Mouse (Mus musculus) gastrocnemius, adult 2 months (tissue): ENCODE measurements around the gene Noct. TPM values are rescaled to one million over a fixed set of nuclear protein-coding genes. Genes with fewer than 3 reads are reported as not detected.
A peak's percentile ranks its signal among the peaks of the same experiment; 100 is the strongest.
"Not testable (repeated sequence)": the region's sequence is repeated elsewhere in the genome, so short reads cannot be mapped to it uniquely, and the experiment has no call there.

Experiments used
- DNase-seq: peaks from one replicate; pipeline ENCODE4 v3.0.0; 2022
- H3K27ac ChIP-seq: fragments of 200-600 bp; 2 replicates; pipeline ENCODE4 v1.8.1; 2022; ENCODE audit warnings: mild to moderate bottlenecking
- H3K4me3 ChIP-seq: fragments of 200-600 bp; 2 replicates; pipeline ENCODE4 v1.8.1; 2022; ENCODE audit warnings: mild to moderate bottlenecking, moderate library complexity
- CTCF ChIP-seq: fragments of 200-600 bp; IDR thresholded peaks from 2 replicates; pipeline ENCODE4 v1.8.1; 2022; ENCODE audit warnings: antibody characterized with exemption, mild to moderate bottlenecking, moderate library complexity
- intact Hi-C: fragments of 180-260 bp; cut with DNase I; formaldehyde crosslinking; loops from one replicate; pipeline ENCODE4 v1.15.1; 2025
- total RNA-seq, 2 experiments: library from RNA; stranded (reverse); gene quantifications; 2 replicates each; pipeline ENCODE4 v1.2.3; 2021

The Noct gene
- total RNA-seq, 2 experiments from 2014 or later = 23.7 to 34.3 TPM

DNA sequence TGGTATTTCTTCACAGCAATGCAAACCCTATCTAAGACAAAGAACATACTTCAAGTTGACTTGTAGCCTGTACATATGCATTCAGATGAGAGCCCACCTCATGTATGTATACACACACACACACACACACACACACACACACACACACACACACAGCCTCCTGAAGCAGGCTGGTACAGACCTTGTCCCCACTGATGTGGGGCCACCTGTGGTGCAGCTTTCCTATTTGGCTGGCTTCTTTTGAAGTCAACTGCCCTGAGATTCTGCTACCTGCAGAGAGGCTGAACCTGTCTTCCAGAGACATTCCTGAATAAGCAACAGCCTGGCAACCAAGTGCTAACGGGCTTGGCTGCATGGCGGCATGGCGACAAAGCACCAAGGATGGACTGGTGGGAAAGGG lies 13.8 kb upstream of the Noct start:
- H3K27ac ChIP-seq = no peak overlapping the region
- no peak overlapping the region for H3K4me3 ChIP-seq
- no peak for DNase-seq
- TF ChIP-seq CTCF = no peak
- intact Hi-C loops = no loop called here

DNA sequence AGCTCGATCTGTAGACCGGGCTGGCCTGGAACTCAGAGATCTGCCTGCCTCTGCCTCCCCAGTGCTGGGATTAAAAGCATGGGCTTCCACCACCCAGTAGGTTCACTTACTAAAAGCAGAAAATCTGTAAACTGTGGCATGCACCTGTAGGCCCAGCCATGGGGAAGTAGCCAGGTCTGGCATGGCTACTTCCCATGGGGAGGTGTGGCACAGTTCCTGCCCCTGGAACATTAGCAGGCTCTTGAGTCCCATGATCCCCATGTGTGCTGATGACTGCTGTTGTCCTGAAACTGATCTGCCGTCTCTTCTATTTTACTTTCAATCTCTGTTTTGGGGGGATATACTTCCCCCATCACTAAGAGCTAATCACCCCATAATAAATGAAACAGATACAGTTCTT lies 11.1 kb upstream of the Noct start:
- peak overlapping the region; percentile 3; the same call in 1 of the 2 replicates for H3K27ac ChIP-seq

GRCm38 (mm10) chr3:51215681-51216080 lies 8.6 kb upstream of the Noct start:
- no peak overlapping the region for H3K27ac ChIP-seq
- no peak overlapping the region for H3K4me3 ChIP-seq
- no peak for DNase-seq
- TF ChIP-seq CTCF = no peak
- intact Hi-C loops = no loop called here

More for the DNA sequence above, 11.1 kb upstream of the Noct start:
- intact Hi-C loops = no loop called here
- TF ChIP-seq CTCF = no peak
- no peak overlapping the region for H3K4me3 ChIP-seq
- no peak for DNase-seq

DNA sequence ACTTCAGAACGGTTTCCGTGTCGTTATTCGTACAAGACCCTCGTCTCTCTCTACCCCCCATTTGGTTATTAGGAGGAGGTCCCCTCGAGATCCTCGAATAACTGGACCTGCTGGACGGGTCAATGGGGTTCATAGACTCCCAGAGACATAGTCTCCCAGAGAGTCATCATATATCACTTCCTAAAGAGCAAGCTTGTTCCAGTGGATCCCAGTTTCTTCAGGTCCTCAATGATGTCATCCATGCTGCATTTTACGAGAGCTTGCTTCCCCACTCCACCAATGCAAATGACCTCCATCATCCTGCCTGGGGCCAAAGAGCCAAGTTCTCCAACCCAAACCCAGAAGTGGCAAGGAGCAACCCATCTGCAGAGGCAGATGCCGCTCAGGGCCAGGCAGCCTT lies 7.9 kb upstream of the Noct start:
- H3K4me3 ChIP-seq, DNase-seq, intact Hi-C loops, H3K27ac ChIP-seq: not testable (repeated sequence)

DNA sequence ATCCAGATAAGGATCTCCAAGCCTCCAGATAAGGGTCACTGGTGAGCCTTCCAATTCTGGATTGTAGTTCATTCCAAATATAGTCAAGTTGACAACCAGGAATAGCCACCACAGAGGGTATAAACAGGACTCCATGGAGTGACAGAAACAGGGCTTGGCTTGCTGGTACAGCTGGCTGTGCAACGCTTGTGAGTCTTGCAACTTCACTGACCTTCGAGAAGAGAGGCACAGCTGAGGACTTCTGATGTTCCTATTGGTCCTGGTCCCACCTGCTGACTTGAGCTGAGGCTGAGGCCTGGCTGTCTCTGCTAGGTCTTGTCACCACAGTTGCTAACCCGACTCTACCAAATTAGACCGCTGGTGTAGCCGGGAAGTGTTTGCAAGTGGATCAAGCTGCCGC lies 5.9 kb upstream of the Noct start:
- H3K4me3 ChIP-seq, intact Hi-C loops, H3K27ac ChIP-seq, DNase-seq: not testable (repeated sequence)

DNA sequence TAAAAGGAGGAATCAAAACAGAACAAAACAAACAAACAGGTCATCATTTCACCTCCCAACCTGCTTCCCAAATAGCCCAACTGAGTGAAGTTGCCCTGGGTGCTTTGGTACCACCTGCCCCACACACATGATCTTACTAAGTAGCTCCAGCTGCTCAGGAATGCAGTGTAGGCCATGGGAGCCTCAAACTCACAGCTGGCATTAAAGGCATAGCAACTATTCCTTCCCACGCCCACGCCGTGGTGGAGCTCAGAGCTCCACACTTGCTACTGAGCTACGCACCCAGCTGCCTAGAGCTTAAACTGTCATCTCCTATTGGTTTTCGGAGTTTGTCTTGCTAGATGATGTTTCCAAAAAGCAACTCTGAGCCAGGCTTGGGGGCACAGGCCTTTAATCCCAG lies 5.0 kb upstream of the Noct start:
- no peak overlapping the region for H3K27ac ChIP-seq
- no peak overlapping the region for H3K4me3 ChIP-seq
- no peak for TF ChIP-seq CTCF
- intact Hi-C loops = no loop called here
- DNase-seq = no peak

DNA sequence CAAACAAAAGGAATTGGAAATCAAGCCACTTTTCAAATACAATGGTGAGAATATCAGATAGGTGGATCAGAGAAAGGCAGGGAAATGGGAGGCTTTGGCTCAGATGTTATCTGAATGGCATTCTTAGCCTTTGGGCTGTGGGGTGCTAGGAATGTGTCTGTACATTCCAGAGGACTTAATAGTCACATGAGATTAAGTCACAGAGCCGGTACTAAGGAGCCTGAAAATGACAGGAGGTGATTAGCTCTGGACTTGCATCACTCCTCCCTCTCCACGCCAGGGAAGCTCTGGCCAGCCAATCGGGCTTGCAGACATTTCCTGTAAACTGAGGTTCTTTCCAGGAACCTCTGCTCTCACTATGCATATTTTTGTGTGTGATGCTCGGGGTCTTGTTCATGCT lies 3.4 kb upstream of the Noct start:
- no peak overlapping the region for H3K4me3 ChIP-seq
- DNase-seq = no peak
- no peak overlapping the region for H3K27ac ChIP-seq
- TF ChIP-seq CTCF = no peak
- intact Hi-C loops = loop anchor here (2.0 kb wide), 1 partner anchor 18 kb away; no protein-coding TSS in a partner anchor

GRCm38 (mm10) chr3:51221847-51222246 lies 2.4 kb upstream of the Noct start:
- no peak for TF ChIP-seq CTCF
- no peak overlapping the region for H3K4me3 ChIP-seq
- H3K27ac ChIP-seq = no peak overlapping the region
- intact Hi-C loops = loop anchor here (2.0 kb wide), 1 partner anchor 19 kb away; no protein-coding TSS in a partner anchor
- DNase-seq = no peak

DNA sequence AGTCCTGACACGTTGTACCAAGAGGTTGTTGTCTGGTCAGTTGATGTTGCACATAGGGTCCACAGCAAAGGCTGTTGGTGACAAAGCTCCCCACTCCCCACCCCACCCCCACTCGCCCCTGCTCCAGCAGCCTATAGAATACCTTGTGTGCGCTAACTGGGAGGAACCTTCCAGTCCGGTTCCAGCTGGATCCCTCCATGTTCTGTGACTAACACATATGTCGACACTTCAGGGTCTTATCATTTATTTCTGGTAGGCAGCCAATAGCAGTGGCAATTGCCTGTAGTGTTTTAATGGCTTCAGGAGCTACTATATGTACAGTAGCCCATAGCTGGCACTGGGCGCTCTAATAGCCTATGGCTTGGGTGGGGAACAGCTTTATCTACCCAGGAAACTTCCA lies 1.9 kb upstream of the Noct start:
- intact Hi-C loops = no loop called here
- TF ChIP-seq CTCF = no peak
- no peak overlapping the region for H3K4me3 ChIP-seq

GRCm38 (mm10) chr3:51222834-51223460 lies 1.3 kb upstream of the Noct start:
- peak overlapping the region; percentile 100 for H3K27ac ChIP-seq
- intact Hi-C loops = no loop called here

More for the DNA sequence above, 1.9 kb upstream of the Noct start:
- H3K27ac ChIP-seq = no peak overlapping the region
- DNase-seq = no peak

GRCm38 (mm10) chr3:51223556-51223955 lies 691 bp upstream of the Noct start:
- intact Hi-C loops = no loop called here
- DNase-seq = no peak
- no peak for TF ChIP-seq CTCF
- peak overlapping the region; percentile 100 for H3K27ac ChIP-seq
- peak overlapping the region; percentile 96 for H3K4me3 ChIP-seq

More at GRCm38 (mm10) chr3:51222834-51223460, 1.3 kb upstream of the Noct start:
- no peak for DNase-seq
- no peak for TF ChIP-seq CTCF
- H3K4me3 ChIP-seq = no peak overlapping the region

GRCm38 (mm10) chr3:51225226-51225750 lies 1.0 kb downstream of the Noct start:
- Histone ChIP-seq H3K27ac (peak overlapping the region; percentile 100), H3K4me3 (peak overlapping the region; percentile 96)
- DNase-seq = no peak
- TF ChIP-seq CTCF = no peak
- intact Hi-C loops = no loop called here

- DNase-seq = no peak
- intact Hi-C loops = no loop called here
- no peak for TF ChIP-seq CTCF
These were observed 1.7 kb downstream of the Noct start for GRCm38 (mm10) chr3:51225979-51226378.

GRCm38 (mm10) chr3:51226601-51227000 lies 2.4 kb downstream of the Noct start:
- no peak for TF ChIP-seq CTCF
- peak overlapping the region; percentile 96 for H3K4me3 ChIP-seq
- intact Hi-C loops = no loop called here
- H3K27ac ChIP-seq = no peak overlapping the region
- no peak for DNase-seq

More at GRCm38 (mm10) chr3:51225979-51226378, 1.7 kb downstream of the Noct start:
- Histone ChIP-seq H3K4me3 (peak overlapping the region; percentile 96), H3K27ac (peak overlapping the region; percentile 100; the same call in 1 of the 2 replicates)
